Mouse (Mus musculus): ENCODE results near the gene Grb7.

GRCm38 (mm10) chr11:98431743-98432502 lies 14.3 kb upstream of the Grb7 start:
- TF ChIP-seq GATA1 (IDR thresholded peaks at IDR 0.05; ENCODE audit: borderline replicate concordance, low read length) (no peak), FLI1 (IDR thresholded peaks at IDR 0.05; ENCODE audit: low read length) (no peak)

Measured in megakaryocyte, embryonic 14.5 days (primary cell).